Mouse (Mus musculus): ENCODE measurements around the gene Gemin2.
A peak's percentile ranks its signal among the peaks of the same experiment; 100 is the strongest.
"Not testable (repeated sequence)": the region's sequence is repeated elsewhere in the genome, so short reads cannot be mapped to it uniquely, and the experiment has no call there.

Gene Gemin2

GRCm38 (mm10) chr12:59013234-59013633, at the start of gene Gemin2:
Gene Gemin2 (plus strand): TSS chr12:59013393.
- DNase-seq (ENCODE audit: low spot score in 2 of 2): peak; percentile 82 to 88

GRCm38 (mm10) chr12:58964583-58964982, 48.6 kb upstream of the Gemin2 start:
- peak in 1 of 2 experiments; percentile 25 for DNase-seq (ENCODE audit: low spot score in 2 of 2)

GRCm38 (mm10) chr12:58976966-58977365, 36.2 kb upstream of the Gemin2 start:
- DNase-seq (ENCODE audit: low spot score in 2 of 2): no peak

GRCm38 (mm10) chr12:58981178-58981661, 32.0 kb upstream of the Gemin2 start:
- not testable (repeated sequence) for DNase-seq (ENCODE audit: low spot score in 2 of 2)

- no peak for DNase-seq (ENCODE audit: low spot score in 2 of 2)
Observed at GRCm38 (mm10) chr12:58985766-58986165, 27.4 kb upstream of the Gemin2 start.

GRCm38 (mm10) chr12:59010482-59010881, 2.7 kb upstream of the Gemin2 start:
- DNase-seq (ENCODE audit: low spot score in 2 of 2): no peak

- DNase-seq (ENCODE audit: low spot score in 2 of 2): no peak
Observed at GRCm38 (mm10) chr12:59011275-59011843, 1.8 kb upstream of the Gemin2 start.

GRCm38 (mm10) chr12:59011844-59012709, 1.1 kb upstream of the Gemin2 start, which contains the start of gene Sec23a:
Gene Sec23a (minus strand): TSS chr12:59012017.
- DNase-seq (ENCODE audit: low spot score in 2 of 2): peak; percentile 97 to 98

- no peak for DNase-seq (ENCODE audit: low spot score in 2 of 2)
Observed at GRCm38 (mm10) chr12:59012710-59013091, 492 bp upstream of the Gemin2 start.

- DNase-seq (ENCODE audit: low spot score in 2 of 2): no peak
Observed at GRCm38 (mm10) chr12:59017970-59018369, 4.8 kb downstream of the Gemin2 start.

GRCm38 (mm10) chr12:59019891-59020290, 6.7 kb downstream of the Gemin2 start:
- no peak for DNase-seq (ENCODE audit: low spot score in 2 of 2)

GRCm38 (mm10) chr12:59021306-59021705, 8.1 kb downstream of the Gemin2 start:
- DNase-seq (ENCODE audit: low spot score in 2 of 2): no peak

- DNase-seq (ENCODE audit: low spot score in 2 of 2): no peak
Observed at GRCm38 (mm10) chr12:59032101-59032500, 18.9 kb downstream of the Gemin2 start.

GRCm38 (mm10) chr12:59039162-59039970, 26.2 kb downstream of the Gemin2 start:
- DNase-seq (ENCODE audit: low spot score in 2 of 2): no peak

- peak in 1 of 2 experiments; percentile 16 for DNase-seq (ENCODE audit: low spot score in 2 of 2)
Observed at GRCm38 (mm10) chr12:59039971-59040844, 27.0 kb downstream of the Gemin2 start.

- DNase-seq (ENCODE audit: low spot score in 2 of 2): no peak
Observed at GRCm38 (mm10) chr12:59040851-59041250, 27.7 kb downstream of the Gemin2 start.

- DNase-seq (ENCODE audit: low spot score in 2 of 2): no peak
Observed at GRCm38 (mm10) chr12:59052470-59052869, 39.3 kb downstream of the Gemin2 start.

GRCm38 (mm10) chr12:59053166-59053565, 40.0 kb downstream of the Gemin2 start:
- DNase-seq (ENCODE audit: low spot score in 2 of 2): no peak

GRCm38 (mm10) chr12:59053976-59054375, 40.8 kb downstream of the Gemin2 start:
- no peak for DNase-seq (ENCODE audit: low spot score in 2 of 2)

- no peak for DNase-seq (ENCODE audit: low spot score in 2 of 2)
Observed at GRCm38 (mm10) chr12:59055196-59055850, 42.1 kb downstream of the Gemin2 start.

Measured in frontal cortex, postnatal 10 days (tissue).